Mouse (Mus musculus): ENCODE measurements around the gene Golt1a. TPM values are rescaled to one million over a fixed set of nuclear protein-coding genes. Genes with fewer than 3 reads are reported as not detected.
A peak's percentile ranks its signal among the peaks of the same experiment; 100 is the strongest.

Golt1a gene
- polyA plus RNA-seq, 1 experiment, result not detected

- Histone ChIP-seq H3K4me3 (ENCODE audit: extremely low read depth, insufficient read depth, insufficient read length) (no peak overlapping the region), H3K36me3 (ENCODE audit: control insufficient read depth, insufficient read depth, low read length) (no peaks in the 10 kb centered on the region), H3K4me1 (ENCODE audit: control insufficient read depth, insufficient read depth, insufficient read length) (peaks cover 21% of the 10 kb centered on the region; the same call in 1 of the 2 replicates), H3K27ac (ENCODE audit: insufficient read depth, low read length) (no peak overlapping the region), H3K27me3 (ENCODE audit: control insufficient read depth, insufficient read depth, low read length) (no peaks in the 10 kb centered on the region)
- 50% methylated on average over 9 of the region's 9 CpGs for WGBS
- DNase-seq (ENCODE audit: low read depth in 1 of 2, low spot score in 2 of 2), result no peak
- TF ChIP-seq CTCF (IDR thresholded peaks at IDR 0.05; ENCODE audit: extremely low read depth, insufficient read depth, insufficient read length, insufficient replicate concordance), result no peak
- TF ChIP-seq POLR2A (IDR thresholded peaks at IDR 0.05; ENCODE audit: low read depth, low read length), result no peak
Measured at GRCm38 (mm10) chr1:133351762-133352161, 42.2 kb downstream of the Golt1a start.

GRCm38 (mm10) chr1:133353371-133353809 lies 43.8 kb downstream of the Golt1a start:
- WGBS, result 45% methylated on average over 12 of the region's 12 CpGs

GRCm38 (mm10) chr1:133355469-133355868 lies 45.9 kb downstream of the Golt1a start:
- DNase-seq (ENCODE audit: low read depth in 1 of 2, low spot score in 2 of 2), result no peak
- H3K4me3 ChIP-seq (ENCODE audit: extremely low read depth, insufficient read depth, insufficient read length), result no peak overlapping the region
- WGBS, result 82% methylated on average over 5 of the region's 5 CpGs
- peaks cover 10% of the 10 kb centered on the region; the same call in 1 of the 2 replicates for H3K4me1 ChIP-seq (ENCODE audit: control insufficient read depth, insufficient read depth, insufficient read length)
- no peaks in the 10 kb centered on the region for H3K27me3 ChIP-seq (ENCODE audit: control insufficient read depth, insufficient read depth, low read length)
- no peak overlapping the region for H3K27ac ChIP-seq (ENCODE audit: insufficient read depth, low read length)
- H3K36me3 ChIP-seq (ENCODE audit: control insufficient read depth, insufficient read depth, low read length), result no peaks in the 10 kb centered on the region
- TF ChIP-seq CTCF (IDR thresholded peaks at IDR 0.05; ENCODE audit: extremely low read depth, insufficient read depth, insufficient read length, insufficient replicate concordance) (no peak), POLR2A (IDR thresholded peaks at IDR 0.05; ENCODE audit: low read depth, low read length) (no peak)

More at GRCm38 (mm10) chr1:133353371-133353809, 43.8 kb downstream of the Golt1a start:
- H3K27me3 ChIP-seq (ENCODE audit: control insufficient read depth, insufficient read depth, low read length), result no peaks in the 10 kb centered on the region
- H3K27ac ChIP-seq (ENCODE audit: insufficient read depth, low read length), result no peak overlapping the region
- no peak for TF ChIP-seq POLR2A (IDR thresholded peaks at IDR 0.05; ENCODE audit: low read depth, low read length)
- peak; percentile 97 for TF ChIP-seq CTCF (IDR thresholded peaks at IDR 0.05; ENCODE audit: extremely low read depth, insufficient read depth, insufficient read length, insufficient replicate concordance)
- peaks cover 17% of the 10 kb centered on the region; the same call in 1 of the 2 replicates for H3K4me1 ChIP-seq (ENCODE audit: control insufficient read depth, insufficient read depth, insufficient read length)
- peak; percentile 54 to 76 for DNase-seq (ENCODE audit: low read depth in 1 of 2, low spot score in 2 of 2)
- H3K4me3 ChIP-seq (ENCODE audit: extremely low read depth, insufficient read depth, insufficient read length), result no peak overlapping the region
- H3K36me3 ChIP-seq (ENCODE audit: control insufficient read depth, insufficient read depth, low read length), result no peaks in the 10 kb centered on the region

- Histone ChIP-seq H3K36me3 (ENCODE audit: control insufficient read depth, insufficient read depth, low read length) (no peaks in the 10 kb centered on the region), H3K4me1 (ENCODE audit: control insufficient read depth, insufficient read depth, insufficient read length) (peaks cover 10% of the 10 kb centered on the region; the same call in 1 of the 2 replicates), H3K27ac (ENCODE audit: insufficient read depth, low read length) (no peak overlapping the region), H3K27me3 (ENCODE audit: control insufficient read depth, insufficient read depth, low read length) (no peaks in the 10 kb centered on the region), H3K4me3 (ENCODE audit: extremely low read depth, insufficient read depth, insufficient read length) (no peak overlapping the region)
- TF ChIP-seq POLR2A (IDR thresholded peaks at IDR 0.05; ENCODE audit: low read depth, low read length), result no peak
- no peak for TF ChIP-seq CTCF (IDR thresholded peaks at IDR 0.05; ENCODE audit: extremely low read depth, insufficient read depth, insufficient read length, insufficient replicate concordance)
- DNase-seq (ENCODE audit: low read depth in 1 of 2, low spot score in 2 of 2), result no peak
- WGBS, result 64% methylated on average over 15 of the region's 15 CpGs
Measured at GRCm38 (mm10) chr1:133355912-133356311, 46.3 kb downstream of the Golt1a start.

- H3K4me1 ChIP-seq (ENCODE audit: control insufficient read depth, insufficient read depth, insufficient read length), result peaks cover 10% of the 10 kb centered on the region; the same call in 1 of the 2 replicates
- TF ChIP-seq POLR2A (IDR thresholded peaks at IDR 0.05; ENCODE audit: low read depth, low read length) (no peak), CTCF (IDR thresholded peaks at IDR 0.05; ENCODE audit: extremely low read depth, insufficient read depth, insufficient read length, insufficient replicate concordance) (no peak)
- H3K27me3 ChIP-seq (ENCODE audit: control insufficient read depth, insufficient read depth, low read length), result no peaks in the 10 kb centered on the region
- H3K36me3 ChIP-seq (ENCODE audit: control insufficient read depth, insufficient read depth, low read length), result no peaks in the 10 kb centered on the region
- H3K4me3 ChIP-seq (ENCODE audit: extremely low read depth, insufficient read depth, insufficient read length), result no peak overlapping the region
- WGBS, result 24% methylated on average over 8 of the region's 8 CpGs
- peak in 1 of 2 experiments; percentile 47 for DNase-seq (ENCODE audit: low read depth in 1 of 2, low spot score in 2 of 2)
- no peak overlapping the region for H3K27ac ChIP-seq (ENCODE audit: insufficient read depth, low read length)
Measured at GRCm38 (mm10) chr1:133356330-133356729, 46.7 kb downstream of the Golt1a start.

- no peak overlapping the region for H3K27ac ChIP-seq (ENCODE audit: insufficient read depth, low read length)
- WGBS, result 93% methylated on average over 6 of the region's 6 CpGs
Measured at GRCm38 (mm10) chr1:133361006-133361405, 51.4 kb downstream of the Golt1a start.

GRCm38 (mm10) chr1:133362103-133362502 lies 52.5 kb downstream of the Golt1a start:
- no peak overlapping the region for H3K4me3 ChIP-seq (ENCODE audit: extremely low read depth, insufficient read depth, insufficient read length)
- TF ChIP-seq POLR2A (IDR thresholded peaks at IDR 0.05; ENCODE audit: low read depth, low read length) (no peak), CTCF (IDR thresholded peaks at IDR 0.05; ENCODE audit: extremely low read depth, insufficient read depth, insufficient read length, insufficient replicate concordance) (no peak)
- no peak for DNase-seq (ENCODE audit: low read depth in 1 of 2, low spot score in 2 of 2)
- peaks cover 7% of the 10 kb centered on the region; the same call in 1 of the 2 replicates for H3K4me1 ChIP-seq (ENCODE audit: control insufficient read depth, insufficient read depth, insufficient read length)
- H3K36me3 ChIP-seq (ENCODE audit: control insufficient read depth, insufficient read depth, low read length), result no peaks in the 10 kb centered on the region
- 89% methylated on average over 5 of the region's 5 CpGs for WGBS
- H3K27ac ChIP-seq (ENCODE audit: insufficient read depth, low read length), result no peak overlapping the region
- peaks cover 9% of the 10 kb centered on the region; the same call in 1 of the 2 replicates for H3K27me3 ChIP-seq (ENCODE audit: control insufficient read depth, insufficient read depth, low read length)

More at GRCm38 (mm10) chr1:133361006-133361405, 51.4 kb downstream of the Golt1a start:
- no peaks in the 10 kb centered on the region for H3K36me3 ChIP-seq (ENCODE audit: control insufficient read depth, insufficient read depth, low read length)
- H3K4me1 ChIP-seq (ENCODE audit: control insufficient read depth, insufficient read depth, insufficient read length), result peaks cover 16% of the 10 kb centered on the region
- TF ChIP-seq CTCF (IDR thresholded peaks at IDR 0.05; ENCODE audit: extremely low read depth, insufficient read depth, insufficient read length, insufficient replicate concordance), result no peak
- TF ChIP-seq POLR2A (IDR thresholded peaks at IDR 0.05; ENCODE audit: low read depth, low read length), result no peak
- no peak overlapping the region for H3K4me3 ChIP-seq (ENCODE audit: extremely low read depth, insufficient read depth, insufficient read length)
- DNase-seq (ENCODE audit: low read depth in 1 of 2, low spot score in 2 of 2), result no peak
- H3K27me3 ChIP-seq (ENCODE audit: control insufficient read depth, insufficient read depth, low read length), result peaks cover 9% of the 10 kb centered on the region; the same call in 1 of the 2 replicates
